Mouse (Mus musculus) megakaryocyte, adult 5-6 weeks (primary cell): Measurements from ENCODE around the gene Awat1. TPM values are rescaled to one million over a fixed set of nuclear protein-coding genes. Genes with fewer than 3 reads are reported as not detected.

Experiments used
- ATAC-seq: 2 replicates; pipeline ENCODE4 v1.8.0; 2016; ENCODE audit warnings: mild to moderate bottlenecking, inconsistent platforms; ENCODE audit not compliant: poor library complexity, severe bottlenecking
- total RNA-seq, 2 experiments: library from RNA; stranded (forward) in 1 of 2; stranded (reverse) in 1 of 2; fragments of 153-499, 151-499 nt in 1 of 2; fragments of 221-1000, 200-1000 nt in 1 of 2; gene quantifications; 2 replicates each; pipeline versions ENCODE4 v1.2.3 to v1.2.4; 2015 to 2017

The Awat1 gene
- total RNA-seq (2015), result 0.46 TPM in 1 of 2 replicates, not detected in the other
- not detected in 2 replicates for total RNA-seq (2017)

DNA sequence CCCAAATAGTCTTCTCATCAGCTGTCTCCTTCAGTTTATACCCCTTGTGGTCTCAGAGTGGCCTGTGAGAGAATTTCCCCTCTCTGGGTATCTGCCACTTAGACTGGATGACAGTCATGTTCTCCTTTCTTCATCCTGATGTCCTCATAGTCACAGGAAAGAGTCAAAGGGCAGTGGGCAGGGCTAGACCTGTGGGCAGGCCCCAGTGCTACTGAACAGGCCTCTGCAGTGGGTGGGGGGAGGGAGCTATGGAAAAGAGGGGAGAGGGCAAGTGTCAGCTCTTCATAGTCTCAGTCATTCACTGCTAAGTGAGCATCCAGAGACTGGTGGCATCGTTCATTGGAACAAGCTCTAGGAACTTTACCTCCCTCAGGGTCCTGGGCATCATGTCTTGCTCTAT lies at the start of gene Awat1:
Gene Awat1, plus strand, starts transcription at position 301 of the 400 bp plus-strand sequence.
- peak; percentile 81 for ATAC-seq

DNA sequence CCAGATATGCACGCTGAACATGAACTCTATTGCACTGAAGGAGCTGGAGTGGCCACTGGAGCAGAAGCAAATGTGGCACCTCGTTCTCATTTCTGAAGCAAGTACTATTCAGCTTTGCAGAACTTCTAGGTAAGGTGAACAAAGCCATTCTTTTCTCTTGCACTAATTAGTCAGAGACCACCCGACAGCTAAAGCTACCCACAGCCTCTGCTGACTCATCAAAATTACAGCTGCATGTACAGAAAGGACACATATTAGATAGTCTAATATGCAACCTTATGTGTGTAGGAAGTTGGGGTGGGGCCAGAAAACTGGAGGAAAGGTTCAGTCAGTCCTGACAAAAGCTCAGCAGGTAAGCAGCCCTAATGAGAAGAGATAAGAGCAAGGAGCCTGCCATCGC lies 47.6 kb upstream of the Awat1 start, which contains the start of gene Dgat2l6:
Gene Dgat2l6, plus strand, starts transcription at position 368 of the 400 bp plus-strand sequence.
- ATAC-seq, result no peak

DNA sequence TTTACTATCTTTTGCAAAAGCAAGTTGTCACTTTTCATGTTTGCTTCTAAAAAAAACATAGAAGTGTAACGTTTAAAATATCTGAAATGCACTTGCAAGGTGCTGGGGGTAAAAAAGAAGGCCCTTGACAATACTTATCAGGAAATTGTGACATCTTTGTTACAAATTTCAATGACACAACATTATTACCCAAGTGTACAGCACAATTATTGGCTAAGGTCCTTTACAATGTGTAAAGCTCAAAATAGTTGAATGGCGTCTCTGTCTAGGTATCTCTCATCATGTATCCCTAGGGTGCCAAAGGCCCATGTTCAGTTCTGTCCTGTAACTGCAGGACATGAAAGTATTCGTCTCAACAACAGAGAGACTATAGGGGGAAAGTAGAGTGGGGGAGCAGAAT lies 16.0 kb upstream of the Awat1 start:
- ATAC-seq, result peak; percentile 52

DNA sequence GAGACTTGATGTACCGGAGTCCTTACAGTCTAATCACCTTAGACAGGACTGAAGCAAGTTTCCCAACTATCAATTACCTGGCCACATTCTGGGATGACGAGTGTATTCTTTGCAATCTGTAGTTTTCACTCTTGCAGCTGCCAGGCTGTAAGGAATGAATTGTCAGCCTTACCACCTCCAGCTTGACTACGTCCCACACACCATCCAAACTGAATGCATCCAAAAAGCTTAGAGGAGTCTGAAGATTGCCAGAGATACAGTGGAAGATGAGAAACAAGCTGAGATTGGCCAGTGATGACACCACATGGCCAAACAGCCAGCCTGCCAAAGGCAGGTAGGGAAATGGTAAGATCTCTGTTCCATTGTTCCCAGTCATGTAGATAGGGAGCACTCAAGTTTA lies 6.4 kb upstream of the Awat1 start:
- no peak for ATAC-seq

DNA sequence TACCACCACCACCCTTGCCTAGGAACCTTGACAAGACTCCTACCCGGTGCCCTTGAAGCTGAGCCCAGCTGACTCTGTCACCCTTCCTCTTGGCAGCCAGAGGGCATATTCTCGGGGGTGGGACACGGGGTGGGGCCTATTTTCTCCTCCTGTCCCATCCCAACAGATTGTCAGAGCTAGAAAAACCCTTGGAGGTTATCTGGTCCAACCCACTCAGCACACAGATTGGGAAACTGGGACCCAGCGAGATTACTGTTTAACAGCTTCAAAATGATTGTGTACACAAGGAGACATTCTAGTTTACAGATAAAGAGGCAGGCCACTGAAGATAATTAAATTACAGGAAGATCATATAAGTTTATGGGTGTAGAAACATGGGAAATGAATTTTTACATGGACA lies 22.7 kb downstream of the Awat1 start, which contains the start of gene P2ry4:
Gene P2ry4, minus strand, starts transcription at position 79 of the 400 bp plus-strand sequence.
- ATAC-seq, result no peak

DNA sequence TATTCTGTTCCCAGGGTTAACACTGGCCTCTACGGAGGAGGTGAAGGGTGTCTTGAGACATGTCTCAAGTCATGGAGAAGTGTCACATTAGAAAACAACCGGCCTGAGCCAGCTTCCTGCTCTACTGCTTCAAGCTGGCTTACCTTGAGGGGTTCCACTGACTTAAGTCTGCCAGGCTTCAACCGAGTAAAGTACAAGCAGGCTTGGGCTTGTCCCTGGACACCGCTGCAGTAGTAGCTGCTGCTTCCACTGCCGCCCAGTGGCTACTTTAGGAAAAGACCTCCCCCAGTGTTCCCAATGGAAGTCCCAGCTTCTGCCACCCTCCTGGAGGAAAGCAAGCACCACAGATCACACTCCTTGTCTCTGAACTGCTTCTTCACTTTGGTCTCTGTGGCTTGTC lies 25.4 kb downstream of the Awat1 start:
- no peak for ATAC-seq

DNA sequence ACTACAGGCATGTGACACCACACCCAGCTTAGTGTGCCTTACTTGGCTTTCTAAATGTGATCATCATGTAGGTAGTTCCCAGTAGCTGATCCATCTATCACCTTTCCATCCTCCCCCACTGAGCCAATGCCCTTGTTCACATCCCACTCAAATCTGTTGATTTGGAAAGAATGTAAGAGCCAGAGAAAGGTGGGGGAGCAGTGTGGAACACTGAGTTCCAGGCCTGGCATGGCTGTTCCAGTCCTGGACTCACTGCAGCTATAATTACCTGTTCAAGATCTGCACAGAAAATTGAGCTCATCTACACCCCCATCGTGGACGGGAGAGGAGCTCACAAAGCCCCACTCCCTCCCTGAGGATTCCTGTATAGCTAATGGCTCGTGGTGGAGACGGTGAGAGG lies 27.7 kb downstream of the Awat1 start:
- ATAC-seq, result no peak

DNA sequence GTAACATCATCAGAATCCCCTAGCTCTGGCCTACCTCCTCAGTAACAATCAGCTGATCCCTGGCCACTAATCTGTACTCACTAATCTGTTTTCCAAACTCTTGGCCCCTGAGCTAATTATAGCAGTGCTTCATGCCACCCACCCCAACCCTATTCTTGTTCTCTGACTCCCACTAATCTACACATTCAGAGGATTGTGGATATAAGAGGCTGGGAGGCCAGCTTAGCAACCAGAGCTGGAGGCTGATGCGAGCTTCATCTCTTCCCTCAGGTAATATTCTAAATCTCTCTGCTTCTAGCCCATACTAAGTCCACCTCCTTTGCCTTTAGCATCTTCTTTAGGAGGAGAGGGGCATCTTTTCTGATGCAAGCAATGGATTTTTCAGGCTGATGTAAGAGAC lies 33.3 kb downstream of the Awat1 start, which contains the start of gene Arr3:
Gene Arr3, plus strand, starts transcription at position 184 of the 400 bp plus-strand sequence.
- no peak for ATAC-seq

DNA sequence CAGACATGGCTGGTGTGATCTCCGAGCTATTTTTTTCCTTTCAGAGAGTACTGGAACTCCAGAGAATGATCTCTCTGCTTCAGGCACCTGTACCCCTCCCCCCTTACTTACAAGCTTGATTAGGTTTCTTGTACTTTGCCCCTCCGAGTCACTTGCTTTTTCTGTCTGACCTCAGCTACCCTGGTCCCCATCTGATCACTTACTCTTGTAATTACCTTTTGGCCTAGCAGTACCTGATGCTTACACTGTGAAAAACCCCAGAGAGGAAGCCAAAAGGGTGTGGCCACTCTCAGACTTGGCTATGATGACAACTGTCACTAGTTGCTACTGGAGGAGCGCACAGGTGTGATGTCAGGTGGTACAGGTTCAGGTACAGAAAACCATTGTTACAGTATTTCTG lies 46.4 kb downstream of the Awat1 start:
- no peak for ATAC-seq

DNA sequence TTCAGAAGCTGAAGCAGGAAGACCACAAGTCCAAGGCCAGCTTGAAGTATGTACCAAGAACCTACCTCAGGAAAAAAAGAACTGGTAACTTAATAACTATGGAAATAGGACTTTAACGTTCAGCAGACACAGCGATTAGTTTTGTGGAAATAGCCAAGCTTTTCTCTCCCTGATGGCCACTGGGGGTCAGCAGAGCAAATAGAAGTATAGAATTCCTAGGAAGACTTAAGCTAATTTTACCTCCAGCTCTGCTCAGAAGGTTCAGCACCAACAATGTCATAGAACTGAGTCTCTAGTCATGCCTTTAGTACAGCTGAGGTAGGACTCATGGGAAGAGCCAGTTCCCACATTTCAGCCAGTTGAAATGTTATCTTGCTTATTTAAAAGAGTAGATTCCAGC lies 49.3 kb downstream of the Awat1 start:
- no peak for ATAC-seq

DNA sequence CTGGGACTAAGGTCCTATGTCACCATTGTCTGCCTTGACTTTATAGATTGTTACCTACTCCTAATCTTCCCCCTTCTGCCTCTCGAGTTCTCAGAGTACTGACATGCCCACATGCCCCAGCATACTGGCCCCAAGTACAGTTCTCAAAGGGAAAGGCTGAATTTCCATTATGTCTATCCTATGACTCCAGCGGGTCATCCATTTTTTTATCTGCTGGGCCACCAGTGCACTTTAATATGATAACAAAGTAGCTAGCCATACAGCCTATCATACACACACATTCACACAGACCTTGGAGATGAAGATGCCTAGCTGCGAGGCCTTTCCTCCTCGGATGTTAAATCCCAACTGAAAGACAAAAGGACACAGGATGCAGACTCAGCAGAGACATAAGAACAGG lies 52.2 kb downstream of the Awat1 start:
- no peak for ATAC-seq

DNA sequence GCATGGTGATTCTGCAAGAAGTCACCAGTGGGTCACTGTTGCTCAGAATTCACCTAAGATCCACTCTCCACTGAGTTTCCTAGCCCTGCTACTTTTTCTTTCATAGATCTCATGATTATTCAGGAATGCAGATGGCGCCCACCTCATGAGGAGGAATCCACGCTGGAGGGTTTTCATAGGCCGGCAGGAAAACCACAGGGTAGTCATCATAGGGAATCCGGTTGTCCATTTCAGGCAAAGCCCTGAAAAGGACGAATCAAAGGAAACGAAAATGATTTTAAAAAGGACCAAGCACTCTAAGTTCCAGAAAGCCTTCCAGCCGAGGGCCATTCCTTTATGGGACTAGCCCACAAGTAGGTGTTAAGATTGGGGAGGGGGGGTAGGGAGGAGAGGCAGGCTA lies 53.1 kb downstream of the Awat1 start:
- no peak for ATAC-seq

DNA sequence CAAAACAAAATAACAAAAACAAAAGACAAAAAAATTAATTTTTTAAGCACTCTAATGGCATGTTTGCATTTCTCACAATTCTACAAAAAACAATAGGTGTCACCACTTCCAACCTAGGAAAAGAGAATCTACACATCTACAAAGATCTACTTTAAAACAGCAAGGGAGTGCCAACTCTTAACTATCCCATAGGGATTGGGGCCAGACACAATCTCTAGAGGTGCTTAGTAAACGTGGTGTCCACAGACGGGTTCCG lies 53.4 kb downstream of the Awat1 start, which contains the start of gene Kif4:
Gene Kif4, plus strand, starts transcription at position 192 of the 256 bp plus-strand sequence.
- no peak for ATAC-seq

DNA sequence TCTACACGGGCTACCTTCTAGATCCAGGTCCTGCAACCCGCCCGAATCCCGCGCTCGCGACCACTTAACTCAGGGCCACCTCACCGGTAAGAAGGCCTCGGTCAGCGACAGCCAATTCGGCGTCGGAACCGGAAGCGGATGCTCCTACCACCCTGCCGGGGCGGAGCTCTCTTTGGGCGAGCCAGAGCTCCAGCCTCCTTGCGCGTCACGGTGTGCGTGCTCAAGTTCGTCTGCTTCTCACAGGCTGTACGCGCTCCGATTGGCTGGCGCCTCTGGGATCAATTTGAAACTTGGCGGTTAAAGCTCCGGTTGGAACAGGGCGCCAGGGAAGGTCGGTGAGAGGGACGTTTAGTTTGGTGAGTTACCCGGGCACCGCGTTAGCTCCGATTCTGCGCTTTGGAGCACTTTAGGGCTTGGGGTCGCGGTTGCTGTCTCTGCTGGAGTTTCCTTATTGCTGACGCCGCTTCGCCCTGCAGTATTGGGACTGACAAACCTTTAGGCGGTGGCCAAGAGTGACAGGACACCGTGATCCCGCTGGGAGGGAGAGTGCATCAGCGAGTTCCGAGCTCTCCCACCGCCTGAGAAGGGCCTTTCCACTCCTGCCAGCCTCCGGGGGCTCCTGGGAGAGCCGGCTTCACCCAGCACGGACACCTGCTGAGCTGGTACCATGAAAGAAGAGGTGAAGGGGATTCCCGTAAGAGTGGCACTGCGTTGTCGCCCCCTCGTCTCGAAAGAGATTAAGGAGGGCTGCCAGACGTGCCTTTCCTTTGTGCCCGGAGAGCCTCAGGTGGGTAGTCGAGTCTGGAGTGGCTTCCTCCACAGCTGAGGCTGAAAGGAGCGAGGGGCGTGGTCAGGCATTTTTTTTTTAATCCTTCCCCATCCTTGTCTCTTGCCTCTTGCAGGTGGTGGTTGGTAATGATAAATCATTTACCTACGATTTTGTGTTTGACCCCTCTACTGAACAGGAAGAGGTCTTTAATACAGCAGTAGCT lies 54.0 kb downstream of the Awat1 start, which contains the start of gene Pdzd11:
Gene Pdzd11, minus strand, starts transcription at position 767 of the 992 bp plus-strand sequence.
- ATAC-seq, result peak; percentile 100

Other genes with a start within 250 kb of the Awat1 start
- gene Otud6a, start 143.2 kb upstream of the Awat1 start, total RNA-seq (2015), result not detected in 2 replicates
- not detected in 2 replicates for gene Otud6a, start 143.2 kb upstream of the Awat1 start, total RNA-seq (2017)
- gene Awat2, start 129.5 kb upstream of the Awat1 start, total RNA-seq (2015), result 0.45 TPM in 1 of 2 replicates, not detected in the other
- gene Awat2, start 129.5 kb upstream of the Awat1 start, total RNA-seq (2017), result 0.16 and 0.70 TPM in 2 replicates
- gene Igbp1, start 78.0 kb upstream of the Awat1 start, total RNA-seq (2015), result 75.3 and 94.6 TPM in 2 replicates
- gene Igbp1, start 78.0 kb upstream of the Awat1 start, total RNA-seq (2017), result 89.5 and 99.6 TPM in 2 replicates
- gene Dgat2l6, start 47.4 kb upstream of the Awat1 start, total RNA-seq (2015), result not detected in 2 replicates
- not detected in 2 replicates for gene Dgat2l6, start 47.4 kb upstream of the Awat1 start, total RNA-seq (2017)
- gene P2ry4, start 22.6 kb downstream of the Awat1 start, total RNA-seq (2015), result not detected in 2 replicates
- gene P2ry4, start 22.6 kb downstream of the Awat1 start, total RNA-seq (2017), result not detected in 2 replicates
- not detected in 2 replicates for gene Arr3, start 33.2 kb downstream of the Awat1 start, total RNA-seq (2015)
- gene Arr3, start 33.2 kb downstream of the Awat1 start, total RNA-seq (2017), result not detected in 2 replicates
- 32.2 and 40.1 TPM in 2 replicates for gene Kif4, start 53.5 kb downstream of the Awat1 start, total RNA-seq (2015)
- gene Kif4, start 53.5 kb downstream of the Awat1 start, total RNA-seq (2017), result 52.0 and 53.5 TPM in 2 replicates
- 48.4 and 60.2 TPM in 2 replicates for gene Pdzd11, start 54.3 kb downstream of the Awat1 start, total RNA-seq (2015)
- 22.0 and 25.0 TPM in 2 replicates for gene Pdzd11, start 54.3 kb downstream of the Awat1 start, total RNA-seq (2017)
- 1.2 and 4.7 TPM in 2 replicates for gene Gdpd2, start 157.6 kb downstream of the Awat1 start, total RNA-seq (2015)
- 0.73 and 2.7 TPM in 2 replicates for gene Gdpd2, start 157.6 kb downstream of the Awat1 start, total RNA-seq (2017)
- gene Dlg3, start 195.5 kb downstream of the Awat1 start, total RNA-seq (2015), result 1.0 and 2.5 TPM in 2 replicates
- 1.4 and 2.1 TPM in 2 replicates for gene Dlg3, start 195.5 kb downstream of the Awat1 start, total RNA-seq (2017)